Mouse (Mus musculus): ENCODE data around the gene Dynll1. TPM values are rescaled to one million over a fixed set of nuclear protein-coding genes. Genes with fewer than 3 reads are reported as not detected.

Gene Dynll1
- 62.9 and 230 TPM in 2 replicates for polyA plus RNA-seq (2012; ENCODE audit: low replicate concordance)

GRCm38 (mm10) chr5:115300792-115301614 lies at the start of gene Dynll1:
Gene Dynll1 (minus strand): TSS chr5:115300999.

DNA sequence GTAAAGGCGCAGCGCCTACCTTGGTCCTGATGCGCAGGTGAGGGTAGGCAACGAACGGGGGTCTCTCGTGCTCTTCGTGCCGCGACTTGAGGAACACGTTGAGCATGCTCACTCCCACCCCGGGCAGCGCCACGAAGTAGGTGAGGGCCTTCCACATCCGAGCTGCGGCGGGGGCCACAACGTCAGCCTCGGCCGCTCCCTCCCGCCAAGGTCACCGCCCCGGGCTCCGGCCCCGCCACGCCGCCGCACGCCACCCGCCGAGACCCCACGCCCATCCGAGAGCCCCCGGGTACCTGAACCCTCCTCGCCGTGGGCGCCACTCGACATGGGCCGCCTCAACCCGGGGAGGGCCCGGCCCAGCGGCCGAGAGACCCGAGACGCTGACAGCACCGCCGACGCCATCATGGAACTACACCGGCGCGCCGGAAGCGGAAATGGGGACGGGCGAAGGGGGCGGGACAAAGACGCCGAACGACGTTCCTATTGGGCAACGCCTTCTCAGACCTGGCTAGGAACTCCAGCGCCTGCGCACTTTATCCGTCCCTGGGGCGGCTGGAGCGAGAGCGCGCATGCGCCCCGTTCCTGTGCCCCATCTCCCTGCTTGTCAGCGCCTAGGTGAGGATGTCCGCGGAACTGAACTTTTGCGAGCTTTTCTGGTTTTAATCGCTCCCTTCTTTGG lies 47.9 kb upstream of the Dynll1 start, which contains the start of gene Cox6a1:
Cox6a1 (minus strand) TSS at position 436 of the 679 bp plus-strand sequence.

GRCm38 (mm10) chr5:115340577-115341313 lies 39.9 kb upstream of the Dynll1 start, which contains the start of the genes Gatc and Triap1:
Gene Gatc (minus strand): TSS chr5:115341178.
Gene Triap1 (plus strand): TSS chr5:115341225.

GRCm38 (mm10) chr5:115326875-115327609 lies 26.2 kb upstream of the Dynll1 start, which contains the start of gene Srsf9:
Gene Srsf9 (plus strand): TSS chr5:115327177.

DNA sequence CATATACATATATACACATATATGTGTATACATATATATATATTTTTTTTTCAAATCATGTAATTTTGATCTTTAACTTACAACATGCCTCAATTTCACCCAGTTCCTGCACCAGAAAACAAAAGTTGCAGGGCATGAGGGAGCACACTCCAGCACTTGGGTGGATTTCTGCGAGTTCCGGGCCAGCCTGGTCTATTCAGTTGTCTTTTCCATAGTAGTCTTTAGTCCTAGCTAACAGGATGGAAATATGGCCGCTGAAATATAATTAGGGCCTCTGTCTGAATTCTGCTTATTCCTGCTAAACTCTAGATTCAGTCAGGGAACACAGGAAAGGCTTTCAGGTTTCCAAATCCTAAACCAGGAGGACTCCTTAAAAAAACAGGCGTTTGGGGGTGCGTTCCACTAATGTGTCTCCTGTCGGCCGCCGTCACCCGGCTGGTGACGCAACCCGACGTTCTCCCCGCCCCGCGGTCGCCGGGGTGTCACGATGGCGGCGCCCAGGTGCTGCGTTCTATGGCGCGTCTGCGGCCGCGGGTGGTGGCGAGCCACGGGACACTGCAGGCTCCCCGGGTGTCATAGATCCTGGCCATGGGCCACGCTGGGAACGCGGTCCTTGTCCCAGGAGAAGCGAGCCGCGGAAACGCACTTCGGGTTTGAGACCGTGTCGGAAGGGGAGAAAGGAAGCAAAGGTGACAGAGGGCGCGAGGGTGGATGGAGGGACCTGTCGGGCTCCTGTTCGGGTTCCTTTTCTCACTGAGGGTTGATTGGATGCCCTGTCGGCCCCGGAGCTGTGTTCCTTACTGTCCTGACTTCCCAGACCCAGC lies 21.4 kb downstream of the Dynll1 start, which contains the start of gene Coq5:
Coq5 (plus strand) TSS at position 441 of the 824 bp plus-strand sequence.

GRCm38 (mm10) chr5:115272812-115273548 lies 27.8 kb downstream of the Dynll1 start, which contains the start of gene Rnf10:
Gene Rnf10 (minus strand): TSS chr5:115272898.

Other genes starting within 250 kb of the Dynll1 start
- gene Gm10401, start 202.7 kb downstream of the Dynll1 start, polyA plus RNA-seq (2012; ENCODE audit: low replicate concordance), result not detected in 2 replicates
- gene Acads, start 181.7 kb downstream of the Dynll1 start, polyA plus RNA-seq (2012; ENCODE audit: low replicate concordance), result 25.9 and 44.0 TPM in 2 replicates
- gene Unc119b, start 166.0 kb downstream of the Dynll1 start, polyA plus RNA-seq (2012; ENCODE audit: low replicate concordance), result 68.3 and 86.1 TPM in 2 replicates
- gene Mlec, start 142.8 kb downstream of the Dynll1 start, polyA plus RNA-seq (2012; ENCODE audit: low replicate concordance), result 33.4 and 81.7 TPM in 2 replicates
- gene Cabp1, start 106.6 kb downstream of the Dynll1 start, polyA plus RNA-seq (2012; ENCODE audit: low replicate concordance), result 0.44 and 0.99 TPM in 2 replicates
- 53.2 and 80.8 TPM in 2 replicates for gene Pop5, start 65.2 kb downstream of the Dynll1 start, polyA plus RNA-seq (2012; ENCODE audit: low replicate concordance)
- 290 and 465 TPM in 2 replicates for gene Rnf10, start 28.1 kb downstream of the Dynll1 start, polyA plus RNA-seq (2012; ENCODE audit: low replicate concordance)
- gene Coq5, start 21.3 kb downstream of the Dynll1 start, polyA plus RNA-seq (2012; ENCODE audit: low replicate concordance), result 24.4 and 41.7 TPM in 2 replicates
- gene Srsf9, start 26.2 kb upstream of the Dynll1 start, polyA plus RNA-seq (2012; ENCODE audit: low replicate concordance), result 62.0 and 96.9 TPM in 2 replicates
- gene Gatc, start 40.2 kb upstream of the Dynll1 start, polyA plus RNA-seq (2012; ENCODE audit: low replicate concordance), result 5.0 and 11.2 TPM in 2 replicates
- gene Triap1, start 40.2 kb upstream of the Dynll1 start, polyA plus RNA-seq (2012; ENCODE audit: low replicate concordance), result 0.77 and 3.8 TPM in 2 replicates
- 2,307 and 4,034 TPM in 2 replicates for gene Cox6a1, start 48.0 kb upstream of the Dynll1 start, polyA plus RNA-seq (2012; ENCODE audit: low replicate concordance)
- 1.3 and 4.1 TPM in 2 replicates for gene Msi1, start 128.6 kb upstream of the Dynll1 start, polyA plus RNA-seq (2012; ENCODE audit: low replicate concordance)
- gene Pla2g1b, start 165.3 kb upstream of the Dynll1 start, polyA plus RNA-seq (2012; ENCODE audit: low replicate concordance), result not detected in 2 replicates
- 8.7 and 11.7 TPM in 2 replicates for gene Sirt4, start 183.7 kb upstream of the Dynll1 start, polyA plus RNA-seq (2012; ENCODE audit: low replicate concordance)
- 64.3 and 85.1 TPM in 2 replicates for gene Pxn, start 205.7 kb upstream of the Dynll1 start, polyA plus RNA-seq (2012; ENCODE audit: low replicate concordance)

Data from leukemia stem cell, adult 10-12 weeks (primary cell).